Mouse (Mus musculus) MN1 (cell line): Measurements from ENCODE around the gene Flywch2.

Experiments used
- DNase-seq: peaks from one replicate; pipeline ENCODE4 v3.0.0-alpha.2; 2016; ENCODE audit warnings: low spot score

Flywch2 gene

DNA sequence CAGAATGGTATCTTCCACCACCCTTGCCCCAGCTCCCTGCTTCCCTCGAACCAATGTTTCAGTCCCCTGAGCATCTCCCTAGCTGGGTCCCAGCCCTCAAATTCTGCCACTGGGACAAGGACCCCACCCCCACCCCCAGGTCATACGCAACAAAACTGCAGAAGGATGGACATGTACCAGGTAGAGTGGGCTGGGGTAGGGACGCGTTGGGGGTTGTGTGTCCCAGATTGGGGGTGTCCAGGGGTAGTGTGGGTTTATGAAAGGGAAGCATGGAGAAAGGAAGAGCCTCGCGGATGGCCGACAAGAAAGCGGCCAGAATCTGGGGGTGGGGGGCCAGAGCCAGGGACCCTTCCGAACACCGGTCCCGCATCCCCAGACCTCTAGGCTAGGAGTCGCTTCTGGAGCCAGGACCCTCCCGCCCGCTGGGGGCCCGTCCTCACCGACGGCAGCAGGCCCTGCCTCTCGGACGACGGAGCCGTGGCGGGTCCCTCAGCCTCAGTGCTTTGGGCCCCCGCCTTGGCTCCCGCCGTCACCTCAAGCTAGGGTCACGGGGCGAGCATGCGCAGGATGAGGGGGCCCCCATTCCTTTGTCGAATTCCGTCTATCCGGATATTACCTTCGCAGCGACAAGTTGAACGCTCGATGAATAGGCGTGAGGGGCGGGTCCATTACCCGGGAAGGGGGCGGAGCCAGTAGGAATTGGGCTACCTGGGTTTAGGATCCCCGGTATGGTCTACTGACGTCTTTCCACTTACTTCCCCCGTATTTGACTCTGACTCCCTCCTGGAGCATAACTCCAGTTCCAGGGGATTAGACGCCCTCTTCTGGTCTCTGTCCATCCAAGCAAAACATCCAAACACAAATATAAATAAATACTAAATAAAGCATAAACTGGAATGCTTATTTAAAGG lies at the start of gene Flywch2:
TSS of gene Flywch2 (minus strand) at position 521 of the 911 bp plus-strand sequence.
- peak; percentile 57 for DNase-seq

DNA sequence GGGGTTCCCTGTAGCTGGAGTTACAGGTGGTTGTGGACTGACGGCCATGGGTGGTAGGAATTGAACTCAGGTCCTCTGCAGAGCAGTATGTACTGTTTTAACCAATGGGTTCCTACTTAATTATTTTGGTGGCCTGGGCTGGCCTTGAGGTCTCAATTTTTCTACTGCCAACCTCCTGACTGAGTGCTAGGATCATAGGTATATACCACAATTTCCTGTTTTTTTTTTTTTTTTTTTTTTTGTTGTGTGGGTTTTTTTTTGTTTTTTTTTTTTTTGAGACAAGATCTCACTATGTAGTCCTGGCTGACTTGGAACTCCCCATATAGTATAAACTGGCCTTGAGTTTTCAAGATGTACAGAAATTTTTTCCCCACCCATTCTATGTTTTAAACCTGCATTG lies 45.3 kb upstream of the Flywch2 start:
- no peak for DNase-seq

DNA sequence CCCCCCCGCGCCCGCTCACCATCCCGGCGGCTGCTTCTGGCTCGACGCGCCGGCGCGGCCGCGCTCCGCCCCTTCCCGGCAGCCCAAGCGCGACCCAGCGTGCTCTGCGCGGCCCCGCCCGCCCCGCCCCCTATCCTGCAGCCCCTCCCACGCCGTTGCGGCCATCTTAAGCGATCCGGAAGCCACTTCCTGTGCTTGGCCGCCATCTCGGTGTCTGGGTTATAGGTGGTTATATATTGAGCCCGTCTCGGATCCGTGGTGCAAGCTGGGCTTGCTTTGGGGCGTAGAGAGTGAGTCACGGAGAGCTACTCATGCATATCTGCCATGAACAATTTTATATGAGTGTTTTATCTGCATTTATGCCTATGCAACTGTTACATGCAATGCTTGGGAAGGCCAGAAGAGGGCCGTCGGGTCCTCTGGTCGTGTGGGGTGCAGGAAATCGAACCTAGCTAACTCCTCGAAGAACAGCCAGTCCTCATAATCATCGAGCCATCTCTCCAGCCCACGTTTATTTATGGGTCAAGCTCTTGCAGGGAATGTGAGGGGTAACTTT lies 43.3 kb upstream of the Flywch2 start, which contains the start of gene Elob:
TSS of gene Elob (minus strand) at position 73 of the 556 bp plus-strand sequence.
- peak; percentile 92 for DNase-seq

DNA sequence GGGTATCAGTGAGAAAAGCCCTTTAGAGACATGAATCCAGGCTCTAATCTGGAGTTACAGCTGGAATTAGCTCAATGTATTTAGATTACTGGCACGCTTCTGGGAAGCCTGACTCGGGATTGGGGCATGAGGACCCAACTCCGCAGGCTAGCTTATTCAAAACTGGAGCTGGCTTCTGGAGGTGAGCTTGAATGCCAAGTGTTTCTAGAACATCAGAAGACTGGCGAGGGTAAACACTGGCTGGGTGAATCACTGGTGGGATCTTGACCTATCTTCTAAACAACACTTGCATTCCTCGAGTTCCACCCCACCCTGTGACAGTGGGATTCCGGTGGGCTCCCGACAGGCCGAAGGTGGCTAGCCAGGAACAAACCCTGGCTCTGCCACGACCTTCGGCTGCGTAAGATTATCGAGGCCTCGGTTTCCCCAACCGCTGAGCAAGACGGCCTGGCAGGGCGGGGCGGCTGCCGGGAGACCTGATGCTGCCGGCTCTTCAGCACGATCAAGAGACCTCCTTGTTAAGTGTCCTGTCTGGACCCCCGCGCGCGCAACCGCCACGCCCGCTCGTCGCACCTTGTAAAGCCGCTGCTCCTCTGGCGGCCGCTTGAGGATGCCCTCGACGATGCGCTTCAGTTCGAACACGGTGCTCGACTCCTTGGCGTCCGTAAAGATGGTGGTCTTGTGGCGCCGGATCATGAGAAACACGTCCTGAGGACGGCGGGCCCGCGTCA lies 42.6 kb upstream of the Flywch2 start:
- DNase-seq, result peak; percentile 75

GRCm38 (mm10) chr17:23825591-23825990 lies 39.7 kb upstream of the Flywch2 start:
- peak; percentile 27 for DNase-seq

GRCm38 (mm10) chr17:23823614-23824013 lies 37.7 kb upstream of the Flywch2 start:
- DNase-seq, result no peak

DNA sequence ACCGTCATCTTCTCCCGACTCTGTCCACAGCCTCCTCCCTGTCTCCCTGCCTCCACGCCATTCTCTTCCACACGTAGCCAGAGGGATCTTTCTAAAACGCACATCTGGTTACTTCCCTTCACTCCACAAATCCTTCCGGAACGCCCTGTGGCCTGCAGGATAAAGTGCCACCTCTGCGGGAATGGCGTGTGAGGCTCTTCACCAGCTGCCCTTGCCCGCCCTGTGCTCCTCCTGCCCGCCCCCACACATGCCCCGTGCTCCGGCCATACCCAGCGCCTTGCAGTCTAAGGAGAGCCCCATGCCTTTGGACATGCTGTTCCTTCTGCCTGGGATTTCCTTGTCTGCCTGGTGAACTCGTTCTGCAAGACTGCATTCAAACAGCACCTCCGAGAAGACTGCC lies 37.1 kb upstream of the Flywch2 start:
- no peak for DNase-seq

GRCm38 (mm10) chr17:23822094-23822493 lies 36.2 kb upstream of the Flywch2 start:
- no peak for DNase-seq

GRCm38 (mm10) chr17:23820731-23821130 lies 34.9 kb upstream of the Flywch2 start:
- no peak for DNase-seq

DNA sequence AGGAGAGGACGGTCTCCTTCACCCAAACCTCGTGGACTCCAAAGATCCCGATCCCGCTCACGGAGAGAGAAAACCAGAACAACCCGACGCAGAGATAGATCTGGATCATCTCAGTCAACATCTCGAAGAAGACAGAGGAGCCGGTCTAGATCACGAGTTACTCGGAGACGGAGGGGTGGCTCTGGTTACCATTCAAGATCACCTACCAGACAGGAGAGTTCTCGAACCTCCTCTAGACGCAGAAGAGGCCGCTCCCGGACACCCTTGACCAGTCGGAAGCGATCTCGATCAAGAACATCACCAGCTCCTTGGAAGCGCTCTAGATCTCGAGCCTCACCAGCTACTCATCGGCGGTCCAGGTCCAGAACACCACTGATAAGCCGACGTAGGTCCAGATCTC lies 33.4 kb upstream of the Flywch2 start:
- DNase-seq, result no peak

DNA sequence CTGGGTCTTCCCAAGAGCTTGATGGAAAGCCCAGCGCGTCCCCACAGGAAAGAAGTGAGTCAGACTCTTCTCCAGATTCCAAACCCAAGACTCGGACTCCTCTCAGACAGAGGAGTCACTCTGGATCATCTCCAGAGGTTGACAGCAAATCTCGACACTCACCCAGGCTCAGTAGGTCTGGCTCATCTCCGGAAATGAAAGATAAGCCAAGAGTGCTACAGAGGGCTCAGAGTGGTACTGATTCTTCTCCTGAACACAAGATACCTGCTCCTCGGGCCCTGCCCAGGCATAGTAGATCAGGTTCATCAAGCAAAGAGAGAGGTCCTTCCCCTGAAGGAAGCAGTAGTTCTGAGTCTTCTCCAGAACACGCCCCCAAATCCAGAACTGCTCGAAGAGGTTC lies 32.7 kb upstream of the Flywch2 start:
- no peak for DNase-seq

- no peak for DNase-seq
Measured at GRCm38 (mm10) chr17:23815641-23816040, 29.8 kb upstream of the Flywch2 start.

- DNase-seq, result no peak
Measured at GRCm38 (mm10) chr17:23807918-23808317, 22.0 kb upstream of the Flywch2 start.

DNA sequence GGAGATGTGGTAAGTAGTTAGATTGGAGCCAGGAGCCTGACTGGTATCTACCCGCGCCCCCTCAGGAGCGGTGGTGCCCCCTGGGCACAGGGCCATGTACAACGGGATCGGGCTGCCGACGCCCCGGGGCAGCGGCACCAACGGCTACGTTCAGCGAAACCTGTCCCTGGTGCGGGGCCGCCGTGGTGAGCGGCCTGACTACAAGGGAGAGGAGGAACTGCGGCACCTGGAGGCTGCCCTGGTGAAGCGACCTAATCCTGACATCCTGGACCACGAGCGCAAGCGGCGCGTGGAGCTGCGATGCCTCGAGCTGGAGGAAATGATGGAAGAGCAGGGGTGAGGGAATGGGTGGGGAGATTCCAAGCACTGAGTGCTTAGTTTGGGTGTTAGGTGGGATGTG lies 21.0 kb upstream of the Flywch2 start:
- no peak for DNase-seq

DNA sequence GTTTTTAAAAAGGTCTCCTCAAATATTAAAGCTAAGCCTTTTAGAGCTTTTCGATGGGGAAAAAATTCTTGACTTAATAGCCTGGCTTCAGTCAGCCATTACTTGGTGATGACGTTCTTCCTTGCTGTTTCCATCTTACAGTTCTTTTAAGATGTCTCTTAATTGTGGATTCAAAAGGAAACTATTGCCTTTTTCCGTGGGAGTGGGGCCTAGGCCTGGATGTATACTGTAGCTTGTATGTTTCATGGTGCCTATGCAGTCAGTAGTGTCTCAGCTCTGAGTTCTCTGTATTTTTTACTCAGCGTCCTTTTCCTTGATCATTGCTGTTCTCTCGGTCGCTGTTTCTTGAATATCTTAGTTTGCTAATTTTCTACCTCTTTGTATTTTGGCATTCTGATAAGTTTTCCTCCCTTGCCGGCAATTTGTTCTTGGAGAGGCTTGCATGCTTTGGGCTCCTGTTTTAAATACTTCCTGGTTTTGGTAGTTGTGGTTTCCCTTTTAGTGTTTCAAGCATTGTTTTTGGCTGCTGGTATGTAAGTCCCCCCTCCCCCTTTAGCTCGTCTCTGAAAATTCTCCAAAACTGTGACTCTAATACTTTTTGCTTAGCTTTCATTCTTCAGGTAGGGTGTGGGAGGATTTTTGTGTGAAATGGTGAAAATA lies 18.7 kb upstream of the Flywch2 start:
- no peak for DNase-seq

GRCm38 (mm10) chr17:23803366-23804041 lies 17.6 kb upstream of the Flywch2 start:
- DNase-seq, result peak; percentile 88

- DNase-seq, result peak; percentile 100
Measured at GRCm38 (mm10) chr17:23802746-23803365, 17.0 kb upstream of the Flywch2 start.

- DNase-seq, result no peak
Measured at GRCm38 (mm10) chr17:23801627-23802026, 15.7 kb upstream of the Flywch2 start.

GRCm38 (mm10) chr17:23797316-23797715 lies 11.4 kb upstream of the Flywch2 start:
- no peak for DNase-seq

- no peak for DNase-seq
Measured at GRCm38 (mm10) chr17:23795323-23795722, 9.4 kb upstream of the Flywch2 start.

GRCm38 (mm10) chr17:23791079-23791357 lies 5.1 kb upstream of the Flywch2 start:
- peak; percentile 40 for DNase-seq
